Mouse (Mus musculus) embryo, embryonic 9.5 days (tissue): ENCODE measurements at regions not wholly inside any gene's neighbourhood (a gene's known extent, or its start where the extent isn't known, plus 50 kb on each side); places are given as distances from the start of the nearest gene placed in this dataset.
A peak's percentile ranks its signal among the peaks of the same experiment; 100 is the strongest.

Experiments
- DNase-seq: peaks from one replicate; pipeline ENCODE4 v3.0.0-alpha.2; 2017; ENCODE audit errors: extremely low spot score

GRCm38 (mm10) chr16:25087741-25088648, 198.6 kb upstream of the Tprg start:
- DNase-seq: no peak

- DNase-seq: no peak
Measured at GRCm38 (mm10) chr16:25088649-25089019, 198.0 kb upstream of the Tprg start.

GRCm38 (mm10) chr16:25104165-25104564, 182.5 kb upstream of the Tprg start:
- no peak for DNase-seq

DNA sequence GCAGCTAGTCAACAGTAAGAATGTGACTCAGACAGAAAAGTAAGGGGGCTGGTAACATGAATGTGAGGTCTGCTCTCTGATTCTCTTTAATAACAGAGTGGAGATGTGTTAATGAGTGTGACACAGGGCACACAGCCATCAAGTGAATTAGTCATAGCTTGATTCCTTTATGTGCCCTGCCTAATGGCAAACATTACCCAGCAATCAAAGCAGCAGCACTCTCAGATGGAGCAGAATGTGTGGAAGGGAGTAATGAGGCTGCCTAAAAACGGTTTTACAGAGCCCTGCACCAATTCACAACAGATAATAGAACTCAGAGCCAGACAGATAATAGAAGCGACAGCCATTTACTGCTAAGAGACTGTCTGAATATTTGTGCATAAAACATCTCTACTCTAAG, 182.0 kb upstream of the Tprg start:
- peak; percentile 1 for DNase-seq

- DNase-seq: no peak
Measured at GRCm38 (mm10) chr16:25140164-25140563, 146.5 kb upstream of the Tprg start.

- no peak for DNase-seq
Measured at GRCm38 (mm10) chr16:25147486-25147885, 139.1 kb upstream of the Tprg start.

DNA sequence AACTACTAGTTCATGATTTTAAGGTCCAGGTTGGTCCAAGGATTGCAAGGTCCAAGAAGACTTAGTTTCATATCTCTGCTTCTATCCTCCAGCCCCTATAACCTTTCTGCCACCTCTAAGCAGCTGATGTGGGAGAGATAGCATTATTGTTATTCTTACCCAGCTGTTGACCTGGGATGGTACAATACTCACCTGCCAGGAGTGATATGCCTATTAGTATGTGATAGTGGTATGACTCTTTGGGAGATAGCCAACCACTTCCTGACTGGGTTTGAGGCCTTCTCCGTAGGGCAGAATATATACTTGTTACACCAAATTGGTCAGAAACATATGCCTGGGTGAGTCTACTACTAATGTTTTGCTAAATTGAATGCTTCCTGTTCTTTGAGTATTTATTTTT, 137.4 kb upstream of the Tprg start:
- no peak for DNase-seq

DNA sequence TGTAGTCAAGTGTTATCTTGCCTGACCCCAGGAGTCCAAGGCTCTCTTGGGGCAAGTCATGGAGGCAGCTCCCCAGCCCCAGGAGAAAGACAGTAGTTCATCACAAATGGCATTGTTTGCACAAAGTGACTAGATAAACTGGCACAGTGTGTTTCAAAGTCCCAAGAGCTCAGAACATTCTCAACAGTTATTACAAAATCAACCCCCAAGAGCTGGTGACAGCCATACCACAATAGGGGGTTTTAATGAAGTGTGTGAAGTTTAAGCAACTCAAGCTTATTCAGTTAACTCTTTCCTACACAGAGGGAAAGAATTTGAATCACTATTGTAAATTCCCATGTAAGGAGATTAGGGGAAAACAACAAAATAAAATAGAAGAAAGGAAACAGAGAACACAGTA, 109.7 kb upstream of the Tprg start:
- no peak for DNase-seq

GRCm38 (mm10) chr16:25178055-25178454, 108.6 kb upstream of the Tprg start:
- DNase-seq: no peak

- DNase-seq: no peak
Measured at GRCm38 (mm10) chr16:25181939-25182338, 104.7 kb upstream of the Tprg start.

- no peak for DNase-seq
Measured at GRCm38 (mm10) chr16:25197079-25197478, 89.5 kb upstream of the Tprg start.

GRCm38 (mm10) chr16:25198844-25199243, 87.8 kb upstream of the Tprg start:
- no peak for DNase-seq

DNA sequence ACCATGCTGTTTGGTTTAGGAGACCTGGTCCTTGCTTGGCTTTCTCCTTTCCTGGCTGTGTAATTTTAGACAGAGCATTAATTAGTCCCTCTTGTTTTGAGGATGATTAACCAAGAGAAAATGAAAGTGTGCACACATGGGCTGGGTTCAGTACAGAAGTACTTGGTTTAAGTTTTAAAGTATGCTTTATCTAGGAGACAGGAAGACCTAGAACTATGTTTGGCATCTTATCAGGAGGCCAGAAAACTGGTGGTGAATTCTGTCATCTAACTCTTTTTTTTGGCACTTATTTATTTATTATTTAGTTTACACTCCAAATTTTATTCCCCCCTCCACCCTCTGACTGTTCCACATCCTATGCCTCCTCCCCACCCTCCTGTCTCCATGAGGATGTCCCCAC, 86.6 kb upstream of the Tprg start:
- DNase-seq: no peak

GRCm38 (mm10) chr16:25201094-25201770, 85.4 kb upstream of the Tprg start:
- DNase-seq: no peak

DNA sequence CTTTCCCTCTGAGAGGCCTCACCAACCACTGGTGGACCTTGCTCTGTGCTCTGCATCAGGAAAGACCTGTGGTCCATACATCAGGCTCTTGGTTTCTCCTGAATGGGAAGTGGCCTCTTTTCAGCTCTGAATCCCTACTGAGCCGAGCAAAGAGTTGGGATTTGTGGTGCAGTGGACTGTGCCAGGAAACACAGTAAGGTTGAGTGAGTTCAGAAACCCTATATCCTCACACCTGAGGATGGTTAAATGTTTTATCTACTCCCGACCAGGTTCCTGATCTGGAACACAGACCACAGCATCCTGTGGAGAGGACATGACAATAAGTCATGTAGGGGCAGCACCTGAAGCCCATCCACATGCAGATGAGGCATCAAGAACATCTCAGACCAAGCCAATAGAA, 73.4 kb upstream of the Tprg start:
- no peak for DNase-seq

DNA sequence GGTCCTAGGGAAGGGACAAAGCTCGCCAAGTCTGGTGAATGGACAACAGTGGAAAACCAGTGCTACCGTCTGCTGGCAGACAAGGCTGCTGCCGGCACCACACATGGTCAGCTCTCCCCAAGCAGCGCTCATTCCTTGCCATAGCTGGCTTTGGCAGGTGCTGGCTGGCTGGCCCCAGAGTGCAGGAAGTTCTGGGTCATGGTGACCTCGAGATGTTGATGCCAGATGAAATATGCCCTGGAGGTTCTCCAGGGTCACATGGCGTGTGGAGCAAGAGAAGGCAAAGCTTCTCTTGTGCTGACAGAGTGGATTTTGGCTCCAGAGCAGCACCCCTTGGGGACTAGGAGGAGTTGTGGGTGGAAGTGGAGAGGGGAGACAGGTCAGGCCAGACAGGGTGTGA, 66.1 kb upstream of the Tprg start:
- no peak for DNase-seq

DNA sequence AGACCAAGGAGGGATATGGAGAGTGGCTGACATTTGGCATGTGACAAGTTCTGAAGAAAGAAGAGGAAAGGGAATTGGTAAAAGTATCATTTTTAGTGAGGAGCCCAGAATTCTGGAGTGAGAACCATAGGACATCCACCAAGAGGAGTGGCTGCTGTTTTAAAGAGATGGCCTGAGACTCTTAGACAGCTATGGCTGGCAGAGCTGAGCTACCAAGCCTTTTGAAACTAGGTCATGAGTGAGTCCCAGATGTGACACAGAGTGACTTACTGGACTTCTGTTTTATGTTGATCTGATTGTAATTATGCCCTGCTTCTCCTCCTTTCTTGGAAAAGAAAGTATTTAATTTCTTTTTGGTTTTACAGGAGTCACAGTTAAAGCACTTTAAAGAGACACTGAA, 61.8 kb upstream of the Tprg start:
- DNase-seq: no peak
